Mouse (Mus musculus) limb, embryonic 12.5 days (tissue): ENCODE data around the gene Gm17409. TPM values are rescaled to one million over a fixed set of nuclear protein-coding genes. Genes with fewer than 3 reads are reported as not detected.

Experiments used
- ATAC-seq: fragments of 200-750 bp; cut with Nextera tagmentation; 2 replicates; pipeline ENCODE4 v1.8.0; 2017; ENCODE audit warnings: low read depth, moderate TSS enrichment; ENCODE audit not compliant: insufficient number of reproducible peaks, insufficient read depth, low FRiP score, low TSS enrichment
- H3K27ac ChIP-seq: fragments of 300-500 bp; sonication (generic); 2 replicates; pipeline ENCODE4 v1.5.1; 2016; ENCODE audit warnings: mild to moderate bottlenecking, moderate library complexity
- H3K27me3 ChIP-seq: fragments of 300-500 bp; sonication (generic); 2 replicates; pipeline ENCODE4 v1.6.1; 2016; ENCODE audit warnings: mild to moderate bottlenecking, moderate library complexity
- H3K36me3 ChIP-seq: fragments of 300-500 bp; sonication (generic); 2 replicates; pipeline ENCODE4 v1.6.1; 2016; ENCODE audit warnings: mild to moderate bottlenecking, moderate library complexity
- H3K4me1 ChIP-seq: fragments of 300-500 bp; sonication (generic); replicated peaks from 2 replicates; pipeline ENCODE4 v1.6.1; 2016
- H3K4me2 ChIP-seq: fragments of 300-500 bp; sonication (generic); 2 replicates; pipeline ENCODE4 v1.6.1; 2016; ENCODE audit warnings: mild to moderate bottlenecking, moderate library complexity
- H3K4me3 ChIP-seq: fragments of 300-500 bp; sonication (generic); replicated peaks from 2 replicates; pipeline ENCODE4 v1.5.1; 2016; ENCODE audit warnings: mild to moderate bottlenecking
- H3K9ac ChIP-seq: fragments of 300-500 bp; sonication (generic); replicated peaks from 2 replicates; pipeline ENCODE4 v1.6.1; 2016; ENCODE audit warnings: mild to moderate bottlenecking, moderate library complexity
- H3K9me3 ChIP-seq: fragments of 300-500 bp; sonication (generic); 2 replicates; pipeline ENCODE4 v1.6.1; 2016; ENCODE audit warnings: mild to moderate bottlenecking, moderate library complexity
- WGBS: fragments of 180-500 bp; shearing (Covaris S2); methylation state at CpG from one replicate; pipeline ENCODE4 v1.1.7; 2016; 5-methylcytosine and 5-hydroxymethylcytosine counted together
- polyA plus RNA-seq: library from polyadenylated mRNA; unstranded; fragments of >200 nt; fragmentation: Nextera tagmentation; extraction: Ambion mirVana; gene quantifications from 2 replicates; pipeline ENCODE4 v1.2.1, GENCODE M21; 2016

Gene Gm17409
- polyA plus RNA-seq, 1 experiment from 2014 or later, result not detected

GRCm38 (mm10) chr2:58456843-58457487 lies 13.0 kb upstream of the Gm17409 start:
- ATAC-seq, result no peak
- H3K9ac ChIP-seq, result no peak overlapping the region
- no peaks in the 10 kb centered on the region for H3K27me3 ChIP-seq
- peaks cover 57% of the 10 kb centered on the region for H3K36me3 ChIP-seq
- H3K4me1 ChIP-seq, result no peaks in the 10 kb centered on the region
- no peak overlapping the region for H3K27ac ChIP-seq
- H3K4me3 ChIP-seq, result no peak overlapping the region
- H3K9me3 ChIP-seq, result no peaks in the 10 kb centered on the region
- 89% methylated on average over 8 of the region's 8 CpGs for WGBS
- no peak overlapping the region for H3K4me2 ChIP-seq

DNA sequence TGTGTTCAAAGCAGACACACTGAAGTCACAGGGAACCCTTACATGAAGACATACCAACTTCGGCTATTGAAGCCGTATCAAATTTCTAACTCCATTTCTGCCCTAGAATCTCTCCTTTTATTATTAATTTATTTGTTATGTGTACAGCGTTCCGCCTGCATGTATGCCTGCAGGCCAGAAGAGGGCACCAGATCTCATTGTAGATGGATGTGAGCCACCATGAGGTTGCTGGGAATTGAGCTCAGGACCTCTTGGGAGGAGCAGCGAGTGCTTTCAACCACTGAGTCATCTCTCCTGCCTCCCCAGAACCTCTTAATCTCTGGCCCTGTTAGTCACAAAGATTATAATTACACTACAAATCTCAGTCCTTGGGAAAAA lies 12.4 kb upstream of the Gm17409 start:
- no peaks in the 10 kb centered on the region for H3K4me1 ChIP-seq
- H3K27ac ChIP-seq, result no peak overlapping the region
- peaks cover 62% of the 10 kb centered on the region for H3K36me3 ChIP-seq
- no peaks in the 10 kb centered on the region for H3K27me3 ChIP-seq
- ATAC-seq, result no peak
- WGBS, result 95% methylated on average over 5 of the region's 5 CpGs
- H3K4me2 ChIP-seq, result no peak overlapping the region
- no peak overlapping the region for H3K9ac ChIP-seq
- no peaks in the 10 kb centered on the region for H3K9me3 ChIP-seq
- no peak overlapping the region for H3K4me3 ChIP-seq

- Histone ChIP-seq H3K4me3 (no peak overlapping the region), H3K36me3 (peaks cover 66% of the 10 kb centered on the region)
Measured at GRCm38 (mm10) chr2:58458820-58459371, 11.0 kb upstream of the Gm17409 start.

DNA sequence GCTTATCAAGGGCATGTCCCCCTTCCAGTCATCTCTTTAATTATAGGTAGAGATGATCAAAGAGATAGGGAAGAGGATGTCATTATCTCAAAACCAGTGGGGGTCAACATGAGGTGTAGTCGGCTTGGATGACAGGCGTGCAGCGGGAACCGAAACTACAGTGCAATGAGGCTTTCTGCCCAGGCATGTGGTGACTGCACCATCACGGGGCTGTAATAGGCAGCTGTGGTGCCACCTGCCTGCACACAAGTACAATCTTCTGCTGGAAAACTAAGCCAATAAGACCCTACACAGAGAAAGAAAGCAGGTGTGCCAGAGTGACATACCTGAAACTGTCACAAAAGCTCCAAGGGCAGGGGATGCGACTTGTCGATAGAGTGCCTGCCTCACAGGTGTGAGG lies 374 bp downstream of the Gm17409 start:
- Histone ChIP-seq H3K9ac (no peak overlapping the region), H3K36me3 (peaks cover 69% of the 10 kb centered on the region), H3K27ac (no peak overlapping the region), H3K4me3 (no peak overlapping the region), H3K4me2 (no peak overlapping the region), H3K27me3 (no peaks in the 10 kb centered on the region), H3K9me3 (peaks cover 6% of the 10 kb centered on the region), H3K4me1 (no peaks in the 10 kb centered on the region)
- no peak for ATAC-seq
- 87% methylated on average over 7 of the region's 7 CpGs for WGBS

More at GRCm38 (mm10) chr2:58458820-58459371, 11.0 kb upstream of the Gm17409 start:
- Histone ChIP-seq H3K9me3 (no peaks in the 10 kb centered on the region), H3K4me2 (no peak overlapping the region), H3K4me1 (no peaks in the 10 kb centered on the region), H3K9ac (no peak overlapping the region), H3K27me3 (no peaks in the 10 kb centered on the region), H3K27ac (no peak overlapping the region)
- no peak for ATAC-seq
- 84% methylated on average over 14 of the region's 14 CpGs for WGBS

- Histone ChIP-seq H3K9ac (no peak overlapping the region), H3K27ac (no peak overlapping the region), H3K9me3 (no peaks in the 10 kb centered on the region), H3K4me3 (no peak overlapping the region), H3K27me3 (no peaks in the 10 kb centered on the region), H3K36me3 (peaks cover 45% of the 10 kb centered on the region), H3K4me1 (no peaks in the 10 kb centered on the region), H3K4me2 (no peak overlapping the region)
- no peak for ATAC-seq
- 77% methylated on average over 8 of the region's 8 CpGs for WGBS
Measured at GRCm38 (mm10) chr2:58475578-58475977, 5.7 kb downstream of the Gm17409 start.

- H3K27me3 ChIP-seq, result no peaks in the 10 kb centered on the region
- ATAC-seq, result no peak
- H3K4me1 ChIP-seq, result no peaks in the 10 kb centered on the region
- peaks cover 38% of the 10 kb centered on the region for H3K36me3 ChIP-seq
- H3K27ac ChIP-seq, result no peak overlapping the region
- WGBS, result 64% methylated on average over 12 of the region's 12 CpGs
- H3K9ac ChIP-seq, result no peak overlapping the region
- H3K4me3 ChIP-seq, result no peak overlapping the region
- H3K9me3 ChIP-seq, result no peaks in the 10 kb centered on the region
- no peak overlapping the region for H3K4me2 ChIP-seq
Measured at GRCm38 (mm10) chr2:58476956-58477715, 7.2 kb downstream of the Gm17409 start.

DNA sequence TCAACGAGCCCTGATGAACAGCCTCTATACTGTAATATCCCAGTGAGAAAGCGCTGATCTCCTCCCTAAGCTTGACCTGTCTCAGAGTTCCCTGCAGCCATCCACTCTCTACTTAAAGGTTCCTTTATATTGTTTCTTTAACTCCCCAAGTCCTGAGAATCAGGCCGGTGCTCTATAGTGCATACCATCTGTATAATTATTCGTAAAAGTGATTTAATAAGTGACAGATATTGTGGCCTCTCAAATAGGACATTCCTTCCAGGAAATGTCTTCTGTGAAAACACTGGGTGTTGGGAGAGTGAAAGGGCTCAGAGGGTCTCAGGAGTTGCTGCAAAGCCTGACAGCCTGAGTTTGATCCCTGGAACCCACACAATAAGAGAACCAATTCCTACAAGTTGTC lies 8.2 kb downstream of the Gm17409 start:
- 91% methylated on average over 4 of the region's 4 CpGs for WGBS
- Histone ChIP-seq H3K36me3 (peaks cover 28% of the 10 kb centered on the region), H3K4me3 (no peak overlapping the region), H3K9me3 (no peaks in the 10 kb centered on the region), H3K27me3 (no peaks in the 10 kb centered on the region), H3K9ac (no peak overlapping the region), H3K4me1 (no peaks in the 10 kb centered on the region), H3K27ac (no peak overlapping the region), H3K4me2 (no peak overlapping the region)
- ATAC-seq, result no peak

DNA sequence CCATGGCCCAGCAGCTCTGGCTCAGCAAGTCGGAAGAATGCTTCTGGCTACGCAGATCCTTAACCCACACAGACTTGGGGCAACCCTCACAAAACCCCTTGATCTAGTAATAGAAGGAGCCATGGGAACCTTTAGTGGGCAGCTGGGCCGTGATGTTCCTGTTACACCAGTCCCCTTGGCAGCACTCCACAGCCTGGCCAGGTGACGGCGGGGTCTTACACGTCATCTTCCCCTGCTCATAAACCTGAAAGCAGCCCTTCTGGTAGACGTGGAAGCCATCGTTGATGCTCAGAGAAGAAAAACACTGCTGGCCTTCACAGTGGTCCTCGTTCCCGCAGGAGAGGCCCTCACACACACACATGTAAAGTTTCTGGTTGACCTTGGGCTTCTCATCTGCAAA lies 9.6 kb downstream of the Gm17409 start:
- H3K27me3 ChIP-seq, result no peaks in the 10 kb centered on the region
- H3K4me3 ChIP-seq, result no peak overlapping the region
- H3K9me3 ChIP-seq, result no peaks in the 10 kb centered on the region
- H3K27ac ChIP-seq, result no peak overlapping the region
- peaks cover 21% of the 10 kb centered on the region for H3K36me3 ChIP-seq
- 78% methylated on average over 10 of the region's 10 CpGs for WGBS
- no peak overlapping the region for H3K4me2 ChIP-seq
- peaks cover 5% of the 10 kb centered on the region for H3K4me1 ChIP-seq
- ATAC-seq, result no peak
- H3K9ac ChIP-seq, result no peak overlapping the region

DNA sequence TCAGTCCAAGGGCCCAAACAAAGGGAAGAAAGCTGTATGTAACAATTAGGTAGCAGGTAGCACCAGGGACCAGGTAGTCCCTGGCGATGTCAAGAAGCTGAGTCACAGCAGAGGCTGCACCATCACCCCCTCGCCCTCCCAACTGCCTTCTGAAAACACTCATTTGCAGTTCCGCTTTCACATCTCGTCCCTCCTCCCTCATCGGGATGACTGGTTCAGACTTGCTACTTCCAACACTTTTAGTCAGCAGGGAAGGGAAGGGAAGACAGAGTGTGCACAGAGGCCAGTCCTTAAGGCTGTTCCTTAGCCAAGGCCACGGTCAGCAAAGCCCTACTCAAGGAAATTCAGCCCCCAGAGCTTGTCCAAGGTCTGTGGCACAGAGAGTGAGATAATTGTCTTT lies 10.8 kb downstream of the Gm17409 start:
- no peak for ATAC-seq
- Histone ChIP-seq H3K4me3 (no peak overlapping the region), H3K9me3 (no peaks in the 10 kb centered on the region), H3K4me1 (peaks cover 15% of the 10 kb centered on the region), H3K27ac (no peak overlapping the region), H3K36me3 (peaks cover 17% of the 10 kb centered on the region; the same call in 1 of the 2 replicates), H3K27me3 (no peaks in the 10 kb centered on the region), H3K4me2 (no peak overlapping the region), H3K9ac (0 out of 2 replicates have a peak overlapping the region, but pooled peaks have one; percentile 23)
- 65% methylated on average over 6 of the region's 6 CpGs for WGBS

- Histone ChIP-seq H3K36me3 (peaks cover 10% of the 10 kb centered on the region; the same call in 1 of the 2 replicates), H3K27me3 (no peaks in the 10 kb centered on the region), H3K4me1 (peaks cover 23% of the 10 kb centered on the region), H3K4me3 (no peak overlapping the region), H3K4me2 (no peak overlapping the region), H3K9me3 (no peaks in the 10 kb centered on the region), H3K27ac (no peak overlapping the region), H3K9ac (no peak overlapping the region)
- ATAC-seq, result no peak
- WGBS, result 81% methylated on average over 9 of the region's 9 CpGs
Measured at GRCm38 (mm10) chr2:58481450-58482100, 11.7 kb downstream of the Gm17409 start.
